Comparison of ENCODE assay signal across 10 mouse cellular contexts in genomic region chr11:103375258-103375657, GRCm38 (mm10). TPM values are rescaled to one million over a fixed set of nuclear protein-coding genes. Genes with fewer than 3 reads are reported as not detected.
DNase-seq lines count a peak whose midpoint lies in the region; ATAC-seq and TF ChIP-seq lines count a peak whose summit lies in the region.
"Had no signal": no experiment of that assay in that cellular context is flagged by ENCODE, and none has a peak within 500 bp of the region (broad histone marks: within the 10 kb centered on the region; RNA-seq: fewer than 3 reads in every experiment).

No protein-coding gene starts in this region.

- H3K27me3 ChIP-seq in thymus, adult 2 months (ENCODE audit: control insufficient read depth, insufficient read depth, low read length) = no peaks in the 10 kb centered on the region
- no peaks in the 10 kb centered on the region for H3K27me3 ChIP-seq in forebrain, embryonic 13.5 days
- no peaks in the 10 kb centered on the region for H3K27me3 ChIP-seq in forebrain, embryonic 14.5 days (replicated peaks; ENCODE audit: control insufficient read depth, insufficient read depth, low read length)

- DNase-seq in heart, postnatal 4 days = peak; percentile 29
- no peak for DNase-seq in heart, postnatal 25 days (ENCODE audit: low spot score)
- DNase-seq in CD8-positive naive resting alpha-beta T cell, adult 2 months (ENCODE audit: low read depth in 2 of 2, low spot score in 2 of 2) = peak; percentile 59 to 62
- peak; percentile 79 for DNase-seq in thymus, adult 2 months
- no peak for DNase-seq in forebrain, embryonic 14.5 days (ENCODE audit: low spot score)
- DNase-seq: gastrocnemius, postnatal 10 days; kidney, adult 18-20 months; right cerebral cortex, adult 18-20 months had no signal

- no peaks in the 10 kb centered on the region for H3K9me3 ChIP-seq in forebrain, embryonic 13.5 days (replicated peaks)
- no peaks in the 10 kb centered on the region for H3K9me3 ChIP-seq in forebrain, embryonic 14.5 days (replicated peaks; ENCODE audit: control insufficient read depth, low read length)

- TF ChIP-seq POLR2A in thymus, adult 2 months (IDR thresholded peaks at IDR 0.05; ENCODE audit: control insufficient read depth, extremely low read depth, insufficient read depth, low read length, poor library complexity) = 0 out of 2 replicates have a peak, but pooled peaks have one; percentile 20

- peak; percentile 67 for ATAC-seq in granulocyte monocyte progenitor cell, adult 5-6 weeks (replicated peaks; ENCODE audit: poor library complexity, severe bottlenecking)
- ATAC-seq in forebrain, embryonic 13.5 days = no peak
- ATAC-seq in forebrain, embryonic 14.5 days = no peak

- no peak for TF ChIP-seq CTCF in thymus, adult 2 months (IDR thresholded peaks at IDR 0.05; ENCODE audit: borderline replicate concordance, control insufficient read depth, extremely low read depth, insufficient read depth, low read length, poor library complexity)

- no peak overlapping the region for H3K4me3 ChIP-seq in thymus, adult 2 months (ENCODE audit: control insufficient read depth, insufficient read depth, low read length)
- no peak overlapping the region for H3K4me3 ChIP-seq in forebrain, embryonic 13.5 days
- no peak overlapping the region for H3K4me3 ChIP-seq in forebrain, embryonic 14.5 days (ENCODE audit: low read depth, low read length)

- intact Hi-C loops in heart, postnatal 25 days (cut with DNase I) = loop anchor here (5.0 kb wide), 1 partner anchor 37 kb away; the partner anchor contains the start of gene Plekhm1

- H3K9ac ChIP-seq in forebrain, embryonic 13.5 days = no peak overlapping the region
- H3K9ac ChIP-seq in forebrain, embryonic 14.5 days (ENCODE audit: low read length) = no peak overlapping the region

- H3K4me1 ChIP-seq in thymus, adult 2 months (replicated peaks; ENCODE audit: control insufficient read depth, insufficient read depth, low read length) = peaks cover 45% of the 10 kb centered on the region
- H3K4me1 ChIP-seq in forebrain, embryonic 13.5 days = peaks cover 4% of the 10 kb centered on the region; the same call in 1 of the 2 replicates
- no peaks in the 10 kb centered on the region for H3K4me1 ChIP-seq in forebrain, embryonic 14.5 days (ENCODE audit: control insufficient read depth, insufficient read depth, low read length)

- H3K27ac ChIP-seq in thymus, adult 2 months (ENCODE audit: control insufficient read depth, insufficient read depth, low read length) = peak overlapping the region; percentile 69
- no peak overlapping the region for H3K27ac ChIP-seq in forebrain, embryonic 13.5 days
- no peak overlapping the region for H3K27ac ChIP-seq in forebrain, embryonic 14.5 days (ENCODE audit: low read depth, low read length)

- H3K36me3 ChIP-seq in thymus, adult 2 months (ENCODE audit: control insufficient read depth, insufficient read depth, low read length) = peaks cover 18% of the 10 kb centered on the region
- H3K36me3 ChIP-seq in forebrain, embryonic 13.5 days (ENCODE audit: poor library complexity, severe bottlenecking) = peaks cover 85% of the 10 kb centered on the region
- peaks cover 77% of the 10 kb centered on the region for H3K36me3 ChIP-seq in forebrain, embryonic 14.5 days (ENCODE audit: control insufficient read depth, insufficient read depth, low read length)

- no peak overlapping the region for H3K4me2 ChIP-seq in forebrain, embryonic 13.5 days
- no peak overlapping the region for H3K4me2 ChIP-seq in forebrain, embryonic 14.5 days (ENCODE audit: low read length)

- WGBS in thymus, adult 2 months = 0% methylated on average over 1 of the region's 1 CpGs
- WGBS in forebrain, embryonic 13.5 days = 76% methylated on average over 1 of the region's 1 CpGs
- 67% methylated on average over 1 of the region's 1 CpGs for WGBS in forebrain, embryonic 14.5 days

RNA-seq across cellular contexts. Expression of gene Arhgap27, which starts 11.8 kb away (rescaled TPM):
- total RNA-seq in heart, postnatal 4 days (2021) = 10 to 100 TPM; 23.5 to 25.4 TPM
- 10 to 100 TPM; 13.9 to 17.8 TPM for total RNA-seq in heart, postnatal 25 days (2021)
- 21.3 and 29.3 TPM in 2 replicates for total RNA-seq in granulocyte monocyte progenitor cell, adult 5-6 weeks (2014; fragmentation: Nextera tagmentation)
- total RNA-seq in granulocyte monocyte progenitor cell, adult 5-6 weeks (2017) = 11.0 and 19.0 TPM in 2 replicates
- 124 and 125 TPM in 2 replicates for polyA plus RNA-seq in thymus, adult 2 months (2012; rRNA removed)
- 2.2 and 2.3 TPM in 2 replicates for polyA plus RNA-seq in forebrain, embryonic 13.5 days (2015; fragmentation: Nextera tagmentation; extraction: Ambion mirVana)
- polyA plus RNA-seq in forebrain, embryonic 14.5 days (2014; fragmentation: Nextera tagmentation; extraction: Ambion mirVana) = 1.5 and 2.3 TPM in 2 replicates

RNA-seq across cellular contexts. Expression of gene Plekhm1, which starts 37.2 kb away (rescaled TPM):
- total RNA-seq in heart, postnatal 4 days (2021) = 1 to 10 TPM; 8.6 to 9.5 TPM
- 10 to 100 TPM in 1 of 2 experiments, 1 to 10 TPM in 1; 10.0 to 10.7 TPM for total RNA-seq in heart, postnatal 25 days (2021)
- total RNA-seq in granulocyte monocyte progenitor cell, adult 5-6 weeks (2014; fragmentation: Nextera tagmentation) = 8.6 and 13.2 TPM in 2 replicates
- 3.9 and 4.8 TPM in 2 replicates for total RNA-seq in granulocyte monocyte progenitor cell, adult 5-6 weeks (2017)
- polyA plus RNA-seq in thymus, adult 2 months (2012; rRNA removed) = 43.6 and 46.4 TPM in 2 replicates
- polyA plus RNA-seq in forebrain, embryonic 13.5 days (2015; fragmentation: Nextera tagmentation; extraction: Ambion mirVana) = 7.7 and 8.0 TPM in 2 replicates
- 7.5 and 10.0 TPM in 2 replicates for polyA plus RNA-seq in forebrain, embryonic 14.5 days (2014; fragmentation: Nextera tagmentation; extraction: Ambion mirVana)

Comparison
In these comparisons a context has a peak if more than half of its experiments do, and no peak if none do; other contexts are left out.
1. DNase-seq: peak in heart, postnatal 4 days (single experiment), CD8-positive naive resting alpha-beta T cell, adult 2 months (2 of 2) and thymus, adult 2 months (single experiment); none in heart, postnatal 25 days (single experiment) and forebrain, embryonic 14.5 days (single experiment).